Mouse (Mus musculus) kidney, adult 2 months (tissue): ENCODE results near the gene 5031439G07Rik. TPM values are rescaled to one million over a fixed set of nuclear protein-coding genes. Genes with fewer than 3 reads are reported as not detected.
A peak's percentile ranks its signal among the peaks of the same experiment; 100 is the strongest.

Experiments used
- DNase-seq: peaks from one replicate; pipeline ENCODE4 v3.0.0; 2021
- H3K27ac ChIP-seq: fragments of 200-500 bp; 2 replicates; pipeline ENCODE4 v1.5.1; 2012; ENCODE audit warnings: low read depth, low read length, control low read depth, inconsistent platforms; ENCODE audit not compliant: insufficient read depth
- H3K27me3 ChIP-seq: fragments of 200-500 bp; replicated peaks from 2 replicates; pipeline ENCODE4 v1.6.1; 2012; ENCODE audit warnings: mild to moderate bottlenecking, moderate library complexity, low read length, inconsistent platforms; ENCODE audit not compliant: control insufficient read depth, insufficient read depth
- H3K36me3 ChIP-seq: fragments of 200-500 bp; 2 replicates; pipeline ENCODE4 v1.6.1; 2012; ENCODE audit warnings: mild to moderate bottlenecking, moderate library complexity, low read length, inconsistent platforms; ENCODE audit not compliant: control insufficient read depth, insufficient read depth
- H3K4me1 ChIP-seq: fragments of 200-500 bp; 2 replicates; pipeline ENCODE4 v1.6.1; 2011; ENCODE audit warnings: low read length; ENCODE audit not compliant: control insufficient read depth, insufficient read depth
- H3K4me3 ChIP-seq: fragments of 200-500 bp; 2 replicates; pipeline ENCODE4 v1.5.1; 2011; ENCODE audit warnings: mild to moderate bottlenecking, low read depth, low read length, control low read depth; ENCODE audit not compliant: insufficient read depth
- CTCF ChIP-seq: fragments of 200-500 bp; conservative IDR thresholded peaks from 2 replicates; pipeline ENCODE4 v1.5.1; 2011; ENCODE audit warnings: low read depth, mild to moderate bottlenecking, control low read depth, low read length, moderate library complexity, mixed read lengths; ENCODE audit not compliant: insufficient read depth, insufficient read length
- POLR2A ChIP-seq: fragments of 200-500 bp; IDR thresholded peaks from one replicate; pipeline ENCODE4 v1.6.1; 2011; ENCODE audit warnings: low read depth, low read length, control low read depth
- WGBS: fragments of 180-500 bp; shearing (Covaris S2); methylation state at CpG from one replicate; pipeline ENCODE4 v1.1.7; 2018; 5-methylcytosine and 5-hydroxymethylcytosine counted together
- polyA plus RNA-seq: library from polyadenylated mRNA; depleted of rRNA; stranded (reverse); fragments of >200 nt; gene quantifications from 2 replicates; pipeline ENCODE4 v1.2.3, GENCODE M21; 2012

Gene 5031439G07Rik
- polyA plus RNA-seq, 1 experiment = 21.7 TPM

GRCm38 (mm10) chr15:85027740-85028139, 39.4 kb upstream of the 5031439G07Rik start:
- 64% methylated on average over 4 of the region's 4 CpGs for WGBS
- Histone ChIP-seq H3K4me3 (no peak overlapping the region), H3K36me3 (no peaks in the 10 kb centered on the region), H3K4me1 (no peaks in the 10 kb centered on the region), H3K27ac (no peak overlapping the region), H3K27me3 (no peaks in the 10 kb centered on the region)
- DNase-seq = no peak
- TF ChIP-seq POLR2A = no peak
- TF ChIP-seq CTCF = no peak

DNA sequence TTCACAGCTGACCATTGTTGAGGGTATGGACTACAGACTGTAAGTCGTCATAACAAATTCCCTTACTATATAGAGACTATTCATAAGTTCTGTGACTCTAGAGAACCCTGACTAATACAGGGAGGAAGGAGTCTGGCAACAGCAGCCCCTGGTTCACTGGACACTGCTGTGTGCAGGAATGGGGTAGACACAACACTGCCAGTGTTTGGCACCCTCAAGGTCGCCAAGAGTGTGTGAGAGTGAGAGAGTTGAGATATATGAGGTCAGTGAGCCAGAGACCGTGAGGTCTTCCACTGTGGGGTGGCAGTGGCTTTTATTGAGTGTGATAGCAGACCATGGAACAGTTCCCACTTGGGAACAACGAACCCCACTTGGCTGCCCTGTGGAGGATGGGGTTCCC, 37.8 kb upstream of the 5031439G07Rik start:
- DNase-seq = no peak
- no peak for TF ChIP-seq CTCF
- no peak for TF ChIP-seq POLR2A
- no peaks in the 10 kb centered on the region for H3K36me3 ChIP-seq
- H3K27ac ChIP-seq = no peak overlapping the region
- 85% methylated on average over 4 of the region's 4 CpGs for WGBS
- H3K4me1 ChIP-seq = no peaks in the 10 kb centered on the region
- H3K4me3 ChIP-seq = no peak overlapping the region
- no peaks in the 10 kb centered on the region for H3K27me3 ChIP-seq

GRCm38 (mm10) chr15:85022211-85022610, 33.9 kb upstream of the 5031439G07Rik start:
- no peak for DNase-seq
- H3K27ac ChIP-seq = no peak overlapping the region
- WGBS = 63% methylated on average over 4 of the region's 4 CpGs
- H3K27me3 ChIP-seq = no peaks in the 10 kb centered on the region
- no peak for TF ChIP-seq CTCF
- no peaks in the 10 kb centered on the region for H3K36me3 ChIP-seq
- no peak overlapping the region for H3K4me3 ChIP-seq
- no peaks in the 10 kb centered on the region for H3K4me1 ChIP-seq

- no peak within 1 kb of the TSS for H3K27ac ChIP-seq
- no peak within 1 kb of the TSS for H3K4me3 ChIP-seq
- TF ChIP-seq CTCF (no peak), POLR2A (no peak)
- no peaks in the 10 kb centered on the region for H3K36me3 ChIP-seq
- H3K27me3 ChIP-seq = no peaks in the 10 kb centered on the region
- H3K4me1 ChIP-seq = no peaks in the 10 kb centered on the region; the same call in 1 of the 2 replicates
- 13% methylated on average over 21 of the region's 21 CpGs for WGBS
- DNase-seq = peak; percentile 61
These were observed 28.8 kb upstream of the 5031439G07Rik start, which contains the start of gene Upk3a for GRCm38 (mm10) chr15:85016951-85017664. Gene Upk3a (plus strand): TSS chr15:85017141.

DNA sequence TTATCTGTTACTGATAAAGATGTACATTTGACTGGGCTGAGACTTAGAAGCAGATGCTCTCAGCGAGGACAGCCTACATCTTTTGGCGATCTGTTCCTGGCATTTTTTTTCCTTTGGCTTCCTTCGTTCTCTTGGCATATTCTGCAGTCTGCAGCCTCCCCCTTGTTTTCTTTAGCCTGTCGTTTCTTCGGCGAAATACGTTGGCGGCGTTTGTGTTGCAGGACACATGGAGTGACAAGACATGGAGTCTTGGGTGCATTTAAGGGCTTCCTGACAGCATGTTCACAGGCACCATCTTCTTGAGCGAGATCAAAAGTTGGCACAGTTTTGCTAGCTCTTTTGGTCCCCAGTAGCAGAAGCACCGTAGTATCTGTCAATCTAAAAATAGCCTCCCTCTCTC, 27.4 kb upstream of the 5031439G07Rik start:
- TF ChIP-seq CTCF (no peak), POLR2A (no peak)
- H3K27ac ChIP-seq = no peak overlapping the region
- no peak overlapping the region for H3K4me3 ChIP-seq
- 84% methylated on average over 11 of the region's 11 CpGs for WGBS
- H3K27me3 ChIP-seq = no peaks in the 10 kb centered on the region
- DNase-seq = no peak
- H3K4me1 ChIP-seq = no peaks in the 10 kb centered on the region; the same call in 1 of the 2 replicates
- no peaks in the 10 kb centered on the region for H3K36me3 ChIP-seq

- Histone ChIP-seq H3K4me1 (no peaks in the 10 kb centered on the region; the same call in 1 of the 2 replicates), H3K4me3 (no peak overlapping the region), H3K27me3 (no peaks in the 10 kb centered on the region), H3K27ac (no peak overlapping the region), H3K36me3 (no peaks in the 10 kb centered on the region)
- DNase-seq = peak; percentile 56
- 24% methylated on average over 2 of the region's 2 CpGs for WGBS
- no peak for TF ChIP-seq CTCF
- no peak for TF ChIP-seq POLR2A
These were observed 24.3 kb upstream of the 5031439G07Rik start for GRCm38 (mm10) chr15:85012662-85013054.

GRCm38 (mm10) chr15:85011895-85012661, 23.7 kb upstream of the 5031439G07Rik start:
- Histone ChIP-seq H3K27me3 (no peaks in the 10 kb centered on the region), H3K4me1 (no peaks in the 10 kb centered on the region; the same call in 1 of the 2 replicates), H3K27ac (no peak overlapping the region), H3K36me3 (no peaks in the 10 kb centered on the region), H3K4me3 (no peak overlapping the region)
- TF ChIP-seq POLR2A = no peak
- no peak for TF ChIP-seq CTCF
- no peak for DNase-seq
- 28% methylated on average over 19 of the region's 19 CpGs for WGBS

DNA sequence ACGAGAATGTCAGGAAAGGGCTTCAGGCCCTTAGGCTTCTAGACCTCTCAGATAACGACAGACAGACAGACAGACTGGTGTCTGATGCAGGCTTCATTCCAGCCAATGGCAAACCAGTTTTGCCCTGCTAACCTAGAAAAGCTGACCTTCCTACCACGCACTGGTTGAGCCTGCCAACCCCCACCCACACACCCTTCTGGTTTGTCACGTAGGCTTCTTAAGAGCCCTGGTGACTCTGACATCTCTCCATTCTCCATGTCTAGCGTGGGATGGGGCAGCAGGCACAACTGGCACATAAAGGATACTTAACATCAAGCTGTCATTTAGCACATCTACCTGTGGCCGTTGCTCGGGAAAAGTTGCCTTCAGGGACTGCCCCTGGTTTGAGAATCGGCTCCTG, 21.3 kb upstream of the 5031439G07Rik start:
- no peaks in the 10 kb centered on the region for H3K27me3 ChIP-seq
- H3K36me3 ChIP-seq = no peaks in the 10 kb centered on the region
- no peak overlapping the region for H3K4me3 ChIP-seq
- H3K27ac ChIP-seq = no peak overlapping the region
- TF ChIP-seq POLR2A = no peak
- TF ChIP-seq CTCF = no peak
- DNase-seq = no peak
- H3K4me1 ChIP-seq = no peaks in the 10 kb centered on the region; the same call in 1 of the 2 replicates
- WGBS = 84% methylated on average over 8 of the region's 8 CpGs
